Mouse (Mus musculus): Measurements from ENCODE around the gene Ccdc154.
A peak's percentile ranks its signal among the peaks of the same experiment; 100 is the strongest.
"Not testable (repeated sequence)": the region's sequence is repeated elsewhere in the genome, so short reads cannot be mapped to it uniquely, and the experiment has no call there.

Ccdc154 gene

DNA sequence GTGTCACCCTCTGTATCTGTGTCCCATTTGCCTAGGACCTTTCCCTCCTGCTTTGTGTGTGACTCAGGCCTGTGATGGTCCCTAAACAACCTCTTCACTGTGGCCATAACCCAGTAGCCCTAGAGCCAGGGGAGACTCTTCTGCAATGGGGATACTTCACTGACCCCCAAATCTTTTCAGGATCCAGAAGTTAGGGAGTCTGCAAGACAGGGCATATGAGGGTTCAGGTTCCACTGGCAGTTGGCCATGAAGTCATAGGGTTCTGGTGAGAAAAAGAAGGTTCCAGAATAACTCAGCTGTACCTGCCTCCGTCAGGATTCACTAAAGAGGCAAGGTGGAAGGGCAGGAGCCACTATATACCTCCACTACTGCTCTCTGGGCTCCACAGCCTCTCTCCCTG is at the start of gene Ccdc154:
Gene Ccdc154, plus strand, starts transcription at position 301 of the 400 bp plus-strand sequence.
- no peak for DNase-seq (ENCODE audit: low read depth)

DNA sequence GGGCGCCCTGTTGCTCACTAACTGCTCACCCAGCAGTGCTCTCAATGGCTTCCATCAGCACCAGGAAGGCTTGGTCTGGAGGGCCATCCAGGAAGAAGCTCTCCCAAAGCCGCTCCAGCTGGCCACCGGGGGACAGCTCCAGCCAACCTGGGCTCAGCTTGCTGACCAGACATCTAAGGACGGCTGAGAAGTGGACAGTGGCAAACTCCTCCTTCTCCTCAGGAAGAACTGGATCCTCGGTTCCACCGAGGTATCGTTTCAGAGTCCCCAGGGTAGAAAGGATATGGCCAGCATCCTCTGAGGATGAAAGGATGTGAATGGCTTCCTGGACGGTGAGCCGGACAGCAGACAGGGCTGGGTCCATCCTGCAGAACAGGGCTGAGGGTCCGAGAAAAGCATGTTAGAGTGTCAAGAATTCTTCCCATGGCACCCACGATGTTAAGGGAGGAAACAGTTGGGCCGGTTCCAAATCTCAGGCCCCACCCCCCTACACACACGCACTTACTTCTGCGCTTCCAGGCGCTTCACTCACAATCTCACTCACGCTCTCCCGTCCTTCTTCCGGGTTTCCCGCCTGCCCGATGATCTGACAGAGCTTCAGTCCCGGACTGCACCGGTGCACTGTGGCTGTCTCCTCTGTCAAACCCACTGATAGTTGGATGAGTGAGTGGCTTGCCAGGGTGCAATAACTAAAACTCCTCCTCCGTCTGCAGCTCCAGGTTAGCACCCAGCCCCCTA is 47.2 kb upstream of the Ccdc154 start:
- peak; percentile 77 for DNase-seq (ENCODE audit: low read depth)

DNA sequence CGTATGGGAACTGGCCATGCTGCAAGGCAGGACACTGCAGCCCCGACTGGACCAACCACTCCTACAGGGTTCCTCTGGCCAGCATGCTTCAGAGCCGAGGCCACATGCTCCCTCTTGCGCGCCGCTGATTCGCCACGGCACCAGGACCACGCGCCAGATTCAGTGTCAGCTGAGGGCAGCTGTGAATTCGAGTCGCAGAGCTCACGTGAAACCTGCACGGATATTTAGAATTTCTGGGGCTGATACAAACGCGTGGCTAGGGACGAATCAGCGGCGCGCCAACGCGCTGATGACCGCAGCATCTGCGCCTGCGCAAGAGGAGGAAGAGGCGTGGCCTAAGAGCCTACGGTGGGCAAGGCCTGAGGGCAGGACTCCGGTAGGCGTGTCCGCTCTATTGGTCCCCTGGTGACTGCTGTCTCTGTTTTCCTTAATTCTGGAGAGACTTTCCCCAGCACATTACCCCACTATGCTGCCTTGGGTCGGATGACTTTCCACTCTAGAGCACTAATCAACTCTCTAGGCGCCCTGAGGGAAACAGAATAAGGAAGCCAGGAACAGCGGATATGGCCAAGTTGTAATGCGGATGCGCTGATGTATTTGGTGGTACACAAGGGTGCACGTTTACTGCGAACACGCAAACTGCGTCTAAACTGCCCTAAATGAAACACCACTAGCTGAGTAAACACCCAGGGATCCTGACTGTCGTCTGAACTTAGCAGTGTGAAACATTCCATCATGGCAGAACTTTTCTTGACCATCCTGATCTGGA is 46.4 kb upstream of the Ccdc154 start, which contains the start of gene Telo2:
Gene Telo2, minus strand, starts transcription at position 304 of the 769 bp plus-strand sequence.
- peak; percentile 92 for DNase-seq (ENCODE audit: low read depth)

DNA sequence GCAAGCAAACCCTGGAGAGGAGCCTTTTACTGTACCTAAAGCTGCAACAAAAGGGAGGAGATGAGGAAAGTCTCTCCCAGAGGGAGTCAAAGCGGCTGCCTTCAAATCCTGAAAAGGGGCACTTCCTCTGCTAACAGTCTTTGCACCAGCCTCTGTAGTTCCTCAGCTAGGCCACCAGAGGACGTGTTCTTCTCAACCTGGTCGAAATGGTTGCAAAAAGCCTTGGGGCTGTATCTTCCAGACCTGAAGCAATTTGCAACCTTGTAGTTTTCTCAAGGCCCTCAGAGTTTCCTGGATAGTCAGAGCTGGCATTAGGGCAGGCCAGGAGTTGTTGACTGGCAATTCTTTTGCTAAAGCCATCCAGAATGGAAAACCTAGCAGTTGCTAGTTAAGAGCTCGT is 45.0 kb upstream of the Ccdc154 start:
- peak; percentile 70 for DNase-seq (ENCODE audit: low read depth)

DNA sequence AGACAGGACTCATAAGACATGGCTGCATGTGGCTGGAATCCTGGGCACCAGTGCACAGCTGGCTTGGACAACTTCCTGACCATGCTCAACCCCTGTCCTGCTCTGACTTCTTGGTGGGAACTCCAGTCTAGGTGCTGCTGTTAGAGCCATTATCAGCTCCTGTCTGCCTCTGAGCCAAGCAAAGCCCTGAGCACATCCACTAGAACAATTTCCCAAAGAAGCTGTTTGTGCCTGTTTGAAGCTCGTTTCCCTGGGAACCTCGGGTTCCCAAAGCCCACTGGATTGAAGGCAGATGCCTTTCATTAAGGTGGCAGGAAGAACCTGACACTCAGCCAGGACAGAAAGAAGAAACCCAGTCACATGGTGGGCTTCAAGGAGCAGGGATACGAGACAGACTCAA is 41.9 kb upstream of the Ccdc154 start, which contains the start of gene Ptx4:
Gene Ptx4, plus strand, starts transcription at position 355 of the 400 bp plus-strand sequence.
- DNase-seq (ENCODE audit: low read depth), result no peak

DNA sequence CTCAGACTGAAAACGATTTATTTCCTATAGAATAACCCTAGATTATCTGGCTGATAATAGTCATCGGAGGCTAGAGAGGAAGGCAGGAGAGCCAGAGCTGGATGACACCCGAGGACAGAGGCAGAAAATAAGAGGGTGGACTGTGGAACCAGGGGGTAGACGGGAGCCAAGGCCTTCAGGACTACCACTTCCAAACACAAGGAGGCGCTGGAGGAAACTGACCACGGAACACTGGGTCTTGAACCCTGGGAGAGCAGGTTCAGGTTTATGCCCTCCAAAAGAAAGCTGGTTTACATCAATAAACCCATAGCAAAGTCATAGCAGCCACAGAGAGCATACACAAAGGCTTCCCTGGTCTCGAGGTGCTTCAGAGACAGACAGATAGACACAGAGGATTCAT is 38.3 kb upstream of the Ccdc154 start:
- DNase-seq (ENCODE audit: low read depth), result peak; percentile 41

DNA sequence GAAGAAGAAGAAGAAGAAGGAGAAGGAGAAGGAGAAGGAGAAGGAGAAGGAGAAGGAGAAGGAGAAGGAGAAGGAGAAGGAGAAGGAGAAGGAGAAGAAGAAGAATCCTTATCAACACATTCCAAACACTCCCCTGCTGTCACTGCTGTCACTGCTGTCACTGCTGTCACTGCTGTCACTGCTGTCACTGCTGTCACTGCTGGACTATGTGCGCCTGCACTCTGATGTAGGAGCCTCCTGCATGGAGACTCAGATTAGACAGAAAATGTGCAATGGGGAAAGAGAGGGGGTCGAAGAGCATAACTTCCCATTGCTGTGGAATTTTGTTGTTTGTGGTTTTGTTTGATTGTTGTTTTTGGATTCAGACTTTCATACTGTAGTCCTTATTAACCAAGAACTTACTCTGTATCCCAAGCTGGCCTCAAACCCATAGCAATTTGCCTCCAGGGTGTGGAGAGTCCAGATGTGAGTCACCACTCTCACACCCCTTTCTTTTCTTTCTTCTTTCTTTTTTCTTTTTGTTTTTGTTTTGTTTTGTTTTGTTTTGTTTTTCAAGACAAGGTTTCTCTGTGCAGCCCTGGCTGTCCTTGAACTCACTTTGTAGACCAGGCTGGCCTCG is 36.7 kb upstream of the Ccdc154 start:
- DNase-seq (ENCODE audit: low read depth), result not testable (repeated sequence)

DNA sequence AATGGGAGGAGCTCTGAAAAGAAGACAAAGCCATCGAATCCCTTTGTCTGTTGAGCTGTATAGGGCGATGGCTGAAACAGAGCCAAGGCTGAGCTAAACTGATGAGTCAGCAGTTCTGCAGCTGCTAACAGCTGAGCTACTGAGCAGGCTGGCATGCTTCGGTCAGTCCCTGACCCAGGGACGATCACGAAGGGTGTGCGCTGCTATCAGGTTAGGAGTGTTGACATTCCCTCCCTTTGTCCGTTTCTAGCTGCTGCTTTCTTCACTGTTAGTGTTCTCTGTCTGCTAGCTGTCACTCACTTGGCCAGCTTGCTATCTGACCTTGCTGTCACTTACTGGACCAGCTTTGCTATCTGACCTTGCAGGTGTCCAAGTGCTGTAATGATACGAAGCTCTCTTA is 35.2 kb upstream of the Ccdc154 start:
- DNase-seq (ENCODE audit: low read depth), result peak; percentile 18

DNA sequence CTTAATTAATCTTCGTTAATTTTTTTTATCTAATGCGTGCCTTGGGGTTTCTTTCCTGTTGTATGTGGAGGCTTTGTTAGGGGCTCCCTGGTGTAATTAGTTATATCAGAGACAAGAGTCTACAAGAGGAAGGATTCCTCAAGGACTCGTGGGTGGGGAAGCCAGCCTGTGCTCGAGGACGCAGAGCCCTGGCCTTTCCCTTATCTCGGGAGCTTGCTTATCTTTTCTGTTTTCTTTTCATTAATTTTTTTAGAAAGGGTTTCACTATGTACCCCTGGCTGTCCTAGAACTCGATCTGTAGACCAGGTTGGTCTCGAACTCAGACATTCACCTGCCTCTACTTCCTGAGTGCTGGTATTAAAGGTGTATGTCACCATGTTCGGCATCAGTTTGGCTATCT is 34.6 kb upstream of the Ccdc154 start:
- no peak for DNase-seq (ENCODE audit: low read depth)

DNA sequence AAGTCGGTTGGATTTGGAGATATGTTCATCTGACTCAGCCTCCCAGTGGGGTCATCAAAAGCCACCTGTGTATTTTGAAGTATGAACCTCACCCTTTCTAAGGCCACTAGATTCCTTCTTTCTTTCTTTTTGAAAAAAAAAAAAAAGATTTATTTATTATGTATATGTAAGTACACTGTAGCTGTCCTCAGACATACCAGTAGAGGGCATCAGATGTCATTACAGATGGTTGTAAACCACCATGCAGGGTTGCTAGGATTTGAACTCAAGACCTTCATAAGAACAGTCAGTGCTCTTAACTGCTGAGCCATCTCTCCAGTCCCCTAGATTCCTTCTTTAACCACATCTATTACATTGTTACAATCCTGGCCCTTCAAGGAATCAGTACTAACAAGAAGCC is 32.2 kb upstream of the Ccdc154 start:
- DNase-seq (ENCODE audit: low read depth), result peak; percentile 47

DNA sequence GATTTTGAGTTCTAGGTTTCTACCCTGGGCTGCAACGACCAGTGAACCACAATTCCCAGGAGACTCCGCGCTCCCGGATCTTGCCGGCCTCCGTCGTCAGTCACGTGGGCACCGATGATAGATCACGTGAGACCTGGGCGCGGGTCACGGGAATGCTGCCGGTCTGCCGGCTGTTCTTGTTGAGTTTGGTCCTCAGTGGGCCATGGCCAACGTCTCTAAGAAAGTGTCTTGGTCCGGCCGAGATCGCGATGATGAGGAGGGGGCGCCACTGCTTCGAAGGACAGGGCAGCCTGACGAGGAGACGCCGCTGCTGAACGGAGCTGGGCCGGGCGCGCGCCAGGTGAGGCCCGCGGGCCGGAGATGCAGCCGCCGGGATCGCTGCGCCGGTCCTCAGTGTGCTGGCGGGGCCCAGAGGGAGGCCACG is 29.0 kb upstream of the Ccdc154 start, which contains the start of gene Clcn7:
Gene Clcn7, plus strand, starts transcription at position 117 of the 424 bp plus-strand sequence.
- peak; percentile 88 for DNase-seq (ENCODE audit: low read depth)

DNA sequence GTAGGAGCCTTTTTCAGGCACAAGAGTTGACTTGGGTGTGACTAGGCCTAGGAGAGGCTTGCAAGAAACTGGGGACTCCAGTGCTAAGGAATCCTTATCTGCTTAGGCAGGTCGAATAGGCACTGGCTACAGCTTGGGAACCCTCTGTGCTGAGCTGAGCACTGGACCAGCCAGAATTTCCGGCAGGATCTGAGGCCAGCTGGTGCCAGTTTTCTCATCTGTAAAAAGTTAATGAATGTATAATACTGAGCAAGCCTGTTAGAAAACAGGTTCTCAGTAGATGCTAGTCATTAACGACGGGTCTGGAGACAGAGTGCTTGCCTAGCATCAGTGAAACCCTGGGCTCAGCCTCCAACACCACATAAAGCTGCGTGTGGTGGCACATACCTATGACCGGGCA is 26.6 kb upstream of the Ccdc154 start:
- no peak for DNase-seq (ENCODE audit: low read depth)

DNA sequence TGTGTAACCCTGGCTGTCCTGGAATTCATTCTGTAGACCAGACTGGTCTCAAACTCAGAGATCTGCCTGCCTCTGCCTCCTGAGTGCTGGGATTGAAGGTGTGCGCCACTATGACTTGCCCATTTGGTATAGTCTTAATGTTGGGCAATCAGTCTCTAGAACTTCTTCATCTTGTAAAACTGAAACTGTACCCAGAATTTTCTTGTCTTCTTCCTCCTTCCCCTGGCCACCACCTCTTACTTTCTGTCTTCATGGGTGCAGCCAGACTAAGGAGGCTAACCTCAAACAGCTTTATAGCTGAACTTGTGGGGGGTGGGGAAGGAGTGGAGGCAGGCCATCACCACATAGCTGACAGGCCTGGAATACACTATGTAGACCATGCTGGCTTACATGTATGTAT is 23.5 kb upstream of the Ccdc154 start:
- DNase-seq (ENCODE audit: low read depth), result peak; percentile 13

DNA sequence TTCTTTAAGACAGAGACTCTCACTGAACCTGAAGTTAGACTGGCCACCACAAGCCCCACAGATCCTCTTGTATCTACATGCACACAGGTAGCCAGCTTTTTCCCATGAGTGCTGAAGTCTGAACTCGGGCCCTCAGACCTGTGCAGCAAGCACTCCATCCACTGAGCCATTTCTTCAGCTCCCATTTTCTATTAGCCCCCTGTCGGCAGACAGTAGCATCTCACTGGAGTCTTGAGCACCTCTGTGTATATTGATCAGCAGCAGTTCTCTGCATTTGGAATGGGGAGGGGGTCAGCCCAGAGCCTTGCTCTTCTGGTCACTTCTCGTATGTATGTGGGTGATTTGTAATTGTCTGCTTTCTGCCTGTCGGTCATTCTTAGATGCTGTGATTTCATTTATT is 22.3 kb upstream of the Ccdc154 start:
- DNase-seq (ENCODE audit: low read depth), result no peak

DNA sequence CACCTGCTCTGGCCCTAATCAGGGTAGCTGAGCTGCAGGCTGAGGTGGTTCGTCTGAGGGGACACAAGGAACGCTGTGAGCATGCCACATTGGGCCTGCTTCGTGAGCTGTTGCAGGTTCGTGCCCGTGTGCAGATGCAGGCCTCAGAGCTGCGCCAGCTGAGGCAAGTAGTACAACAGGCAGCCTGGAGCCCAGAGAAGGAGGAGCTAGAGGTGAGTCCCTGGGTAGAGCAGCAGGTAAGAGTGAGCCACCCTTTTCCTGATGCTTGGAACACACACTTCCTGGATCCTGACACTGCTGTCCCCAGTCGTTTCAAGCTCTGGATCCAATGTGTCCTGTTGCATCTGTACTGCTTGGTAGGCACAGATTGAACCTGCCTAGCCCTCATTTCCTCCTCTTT is 1.1 kb downstream of the Ccdc154 start:
- no peak for DNase-seq (ENCODE audit: low read depth)

DNA sequence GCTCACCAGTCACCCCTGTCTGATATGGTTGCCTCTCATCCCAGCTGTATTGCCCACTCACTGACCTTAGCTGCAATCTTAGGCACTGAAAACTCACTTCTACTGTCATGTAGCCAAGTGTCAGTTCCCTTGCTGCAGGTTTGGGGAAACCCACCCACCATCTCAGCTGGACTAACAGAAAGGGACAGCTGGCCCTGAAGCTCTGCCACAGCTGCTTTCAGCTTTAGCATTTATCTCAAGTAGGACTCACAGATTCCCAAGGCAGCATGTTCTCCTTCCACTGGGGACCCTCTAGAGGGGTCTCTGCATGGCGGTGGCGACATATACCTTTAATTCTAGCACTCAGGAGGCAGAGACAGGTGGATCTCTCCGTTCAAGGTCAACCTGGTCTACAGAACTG is 2.5 kb downstream of the Ccdc154 start:
- DNase-seq (ENCODE audit: low read depth), result no peak

DNA sequence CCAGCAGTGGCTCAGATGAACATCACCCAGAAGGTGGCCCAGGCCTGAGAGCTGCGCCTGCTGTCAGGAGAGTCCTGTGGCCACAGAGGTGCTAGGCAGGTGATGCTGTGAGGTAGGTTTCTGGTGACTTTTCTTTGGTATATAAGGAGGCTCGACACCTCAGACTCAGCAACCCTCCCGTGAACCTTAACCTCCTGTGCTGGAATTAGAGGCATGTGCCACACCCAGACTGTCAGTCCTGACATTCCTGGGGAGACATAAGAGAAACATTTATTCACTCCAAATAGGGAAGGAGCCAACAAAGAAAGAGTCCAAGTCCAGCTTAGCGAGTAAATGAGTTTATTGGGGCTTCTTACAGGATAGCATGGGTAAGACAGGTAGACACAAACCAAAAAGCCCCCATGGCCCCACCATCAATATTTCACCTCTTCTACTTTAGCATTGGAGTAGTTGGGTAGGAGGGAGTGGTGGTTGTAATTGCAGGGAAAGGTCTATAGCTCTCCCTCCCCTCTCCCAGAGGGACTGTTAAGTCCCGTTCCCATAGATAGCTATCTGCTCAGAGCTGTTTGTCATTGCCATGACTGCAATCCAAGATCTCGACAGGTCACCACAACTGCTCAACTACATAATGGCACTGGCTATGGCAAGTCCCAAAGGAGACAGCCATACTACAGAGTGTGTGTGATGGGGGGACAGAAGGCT is 3.9 kb downstream of the Ccdc154 start:
- DNase-seq (ENCODE audit: low read depth), result no peak

DNA sequence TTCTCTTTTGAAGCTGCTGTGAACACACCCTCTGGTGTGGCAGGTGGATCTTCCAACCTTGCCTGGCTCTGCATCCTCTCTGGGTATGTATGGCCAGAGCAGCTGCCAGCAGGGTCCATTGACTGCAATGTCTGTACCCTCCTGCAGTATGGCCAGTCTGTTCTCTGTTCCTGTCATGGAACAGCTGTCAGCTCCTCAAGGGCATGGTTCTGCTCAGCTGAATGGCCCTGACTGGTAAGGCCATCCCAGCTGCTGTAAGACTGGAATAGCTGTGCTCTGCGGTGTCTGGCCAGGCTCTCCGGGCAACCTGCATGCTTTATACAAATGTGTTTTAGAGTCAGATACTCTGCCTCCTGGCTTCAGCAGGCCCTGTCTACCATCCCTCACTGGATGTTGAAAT is 7.4 kb downstream of the Ccdc154 start:
- no peak for DNase-seq (ENCODE audit: low read depth)

DNA sequence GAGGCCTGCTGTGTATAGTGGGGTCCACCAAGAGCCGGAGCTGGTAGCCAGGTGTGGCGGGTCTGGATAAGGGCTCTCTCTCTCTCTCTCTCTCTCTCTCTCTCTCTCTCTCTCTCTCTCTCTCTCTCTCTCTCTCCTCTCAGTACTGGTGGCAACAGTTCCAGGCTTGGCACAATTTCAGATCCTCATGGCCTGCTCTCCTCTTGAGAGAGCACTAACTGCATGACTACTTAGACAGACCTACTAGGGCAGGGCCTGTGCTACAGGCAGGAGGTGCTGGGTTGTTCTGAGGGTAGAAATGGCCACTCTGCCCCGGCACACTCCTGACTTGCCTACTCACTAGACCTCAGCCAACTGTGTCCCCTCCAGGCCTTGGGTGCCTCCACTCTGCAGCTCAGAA is 10.3 kb downstream of the Ccdc154 start:
- no peak for DNase-seq (ENCODE audit: low read depth)

DNA sequence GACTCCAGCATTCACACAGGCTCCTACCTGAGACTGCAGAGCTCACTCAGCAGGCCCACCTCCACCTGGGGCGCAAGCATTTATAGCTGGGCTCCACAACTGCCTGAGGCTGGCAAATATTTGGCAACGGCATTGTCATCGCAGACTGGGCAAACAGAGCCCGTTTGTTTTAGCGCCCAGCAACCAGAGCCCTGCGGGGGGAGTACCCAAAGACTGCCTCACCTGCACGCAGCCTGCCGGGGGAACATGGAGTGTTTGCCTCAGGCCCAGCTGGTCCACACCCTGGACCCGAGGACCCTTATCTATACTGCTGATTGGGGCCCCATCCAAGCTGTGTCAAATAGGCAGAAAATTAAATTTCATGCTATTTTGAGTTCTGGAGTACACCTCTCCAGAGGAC is 13.2 kb downstream of the Ccdc154 start, which contains the start of gene Gm38655:
Gene Gm38655, minus strand, starts transcription at position 61 of the 400 bp plus-strand sequence.
- no peak for DNase-seq (ENCODE audit: low read depth)

DNA sequence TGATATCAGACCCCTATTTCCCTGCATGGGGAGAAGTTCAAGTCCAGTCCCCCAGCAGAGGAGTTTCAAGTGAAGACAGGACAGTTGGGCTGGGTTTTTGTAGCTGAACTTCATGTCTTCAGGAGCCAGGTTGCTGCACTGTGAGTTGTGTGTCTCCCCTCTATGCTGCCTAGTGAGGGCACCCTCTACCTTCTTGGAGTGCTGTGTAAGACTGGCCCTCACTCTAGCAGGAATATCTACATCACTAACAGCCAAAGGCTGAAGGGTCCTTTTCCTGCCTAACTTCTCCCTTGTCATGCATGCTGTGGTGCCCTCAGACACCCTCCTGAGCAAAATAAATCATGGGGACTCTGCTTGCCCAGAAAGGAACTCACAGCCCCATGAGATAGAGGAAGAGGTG is 21.0 kb downstream of the Ccdc154 start:
- peak; percentile 77 for DNase-seq (ENCODE audit: low read depth)

DNA sequence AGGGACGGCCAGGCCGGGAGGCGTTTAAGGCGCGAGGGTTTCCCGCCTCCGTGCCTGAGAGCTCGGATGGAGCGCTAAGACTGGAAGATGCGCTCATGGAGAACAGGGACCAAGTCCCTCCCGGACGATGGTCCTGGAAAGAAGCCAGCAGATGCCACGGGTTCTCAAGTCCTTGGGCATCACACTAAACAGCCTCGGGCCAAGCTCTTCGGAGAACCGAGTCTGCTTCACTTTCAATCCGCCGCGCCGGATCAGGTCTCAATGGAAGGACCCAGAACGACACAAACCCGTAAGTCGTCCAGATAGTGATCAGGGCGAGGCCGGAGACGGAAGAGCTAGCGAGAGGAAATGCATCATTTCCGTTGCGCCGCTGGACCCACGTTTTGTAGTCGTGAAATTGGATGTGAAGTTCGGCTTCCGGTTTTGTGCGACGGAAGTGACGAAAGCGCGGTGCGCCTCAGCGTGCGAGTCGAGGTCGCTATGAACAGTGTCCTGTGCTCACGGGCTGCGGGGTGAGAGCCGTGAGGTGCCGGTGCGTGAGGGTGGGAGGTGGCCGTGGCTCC is 21.9 kb downstream of the Ccdc154 start, which contains the start of gene BC003965:
Gene BC003965, plus strand, starts transcription at position 426 of the 563 bp plus-strand sequence.
- peak; percentile 99 for DNase-seq (ENCODE audit: low read depth)
